Mouse (Mus musculus) cerebellum, adult 2 months (tissue): Measurements from ENCODE around the gene Ttc17.

Experiments used
- CTCF ChIP-seq: fragments of 200-500 bp; IDR thresholded peaks from 2 replicates; pipeline ENCODE4 v1.5.1; 2011; ENCODE audit warnings: low read depth, mild to moderate bottlenecking, control low read depth, low read length, moderate library complexity, borderline replicate concordance; ENCODE audit not compliant: insufficient read depth
- POLR2A ChIP-seq: fragments of 200-500 bp; IDR thresholded peaks from 2 replicates; pipeline ENCODE4 v1.6.1; 2011; ENCODE audit warnings: low read length, control low read depth, borderline replicate concordance; ENCODE audit not compliant: insufficient read depth

- TF ChIP-seq POLR2A (no peak), CTCF (no peak)
Measured at GRCm38 (mm10) chr2:94407021-94407420, 532 bp upstream of the Ttc17 start.
